Mouse (Mus musculus) C2C12 (cell line): ENCODE results near the gene Tnfrsf21.

ENCODE experiments used
- CTCF ChIP-seq: IDR thresholded peaks from one replicate; pipeline ENCODE4 v1.5.1; 2011; ENCODE audit not compliant: control insufficient read depth, insufficient read depth, insufficient read length
- FOSL1 ChIP-seq: IDR thresholded peaks from one replicate; pipeline ENCODE4 v1.8.0; 2011; ENCODE audit warnings: mild to moderate bottlenecking, low read length; ENCODE audit not compliant: poor library complexity, insufficient read depth, severe bottlenecking
- MAX ChIP-seq: IDR thresholded peaks from one replicate; pipeline ENCODE4 v1.6.1; 2011; ENCODE audit warnings: mild to moderate bottlenecking, control low read depth
- USF1 ChIP-seq: IDR thresholded peaks from one replicate; pipeline ENCODE4 v1.6.1; 2011; ENCODE audit warnings: low read depth, mild to moderate bottlenecking, control low read depth, moderate library complexity

GRCm38 (mm10) chr17:43109501-43109900 lies 93.1 kb downstream of the Tnfrsf21 start:
- TF ChIP-seq USF1 (no peak), CTCF (no peak), FOSL1 (no peak), MAX (no peak)
